Mouse (Mus musculus) brain, embryonic 14.5 days (tissue): ENCODE results near the gene Cers6.

Experiments used
- CTCF ChIP-seq: fragments of 200-500 bp; IDR thresholded peaks from 2 replicates; pipeline ENCODE4 v1.5.1; 2012; ENCODE audit warnings: inconsistent platforms, mild to moderate bottlenecking, moderate library complexity, borderline replicate concordance; ENCODE audit not compliant: insufficient read depth, insufficient read length; ENCODE audit errors: extremely low read depth
- POLR2A ChIP-seq: fragments of 200-500 bp; IDR thresholded peaks from 2 replicates; pipeline ENCODE4 v1.6.1; 2012; ENCODE audit warnings: mild to moderate bottlenecking, inconsistent platforms, borderline replicate concordance; ENCODE audit not compliant: poor library complexity, insufficient read depth, insufficient read length, severe bottlenecking; ENCODE audit errors: extremely low read depth

GRCm38 (mm10) chr2:68861721-68862463 is 651 bp downstream of the Cers6 start:
- TF ChIP-seq CTCF (no peak), POLR2A (no peak)
